Mouse (Mus musculus): ENCODE results near the gene Itga11.

DNA sequence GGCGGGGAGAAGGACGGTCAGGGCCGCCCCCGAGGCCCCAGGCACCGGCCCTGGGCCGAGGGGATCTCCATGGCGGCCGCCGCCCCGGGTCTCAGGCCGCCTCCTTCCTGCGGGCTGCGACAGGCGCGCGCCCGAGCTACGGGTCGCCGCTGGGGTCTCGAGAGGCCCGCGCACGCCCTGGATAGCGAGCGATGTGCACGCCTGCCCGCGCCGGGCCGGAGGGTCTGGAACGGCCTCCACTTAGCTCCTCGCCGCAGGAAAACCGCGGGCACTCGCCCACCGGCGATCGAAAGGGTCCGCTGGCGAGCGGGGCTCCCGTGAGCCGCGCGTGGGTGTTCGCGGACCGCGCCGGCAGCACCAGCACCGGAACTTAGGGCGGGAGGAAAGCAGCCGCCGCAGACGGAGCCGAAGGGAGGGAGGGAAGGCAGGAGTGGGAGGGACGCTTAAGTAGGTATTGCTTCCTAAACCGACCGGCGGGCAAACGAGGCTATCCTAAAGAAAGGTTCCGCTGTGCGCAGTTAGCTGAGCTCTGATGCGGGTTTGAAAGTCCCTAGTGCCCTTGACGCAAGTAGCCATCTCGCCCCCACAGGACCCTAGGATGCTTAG is 134.0 kb downstream of the Itga11 start, which contains the start of gene Fem1b:
- TF ChIP-seq CTCF (conservative IDR thresholded peaks at IDR 0.05; ENCODE audit: low read length) (no peak), POU5F1 (IDR thresholded peaks at IDR 0.05; ENCODE audit: borderline replicate concordance, low read length) (no peak)

All from E14TG2a.4 (cell line).